Mouse (Mus musculus) heart, postnatal 0 days (tissue): Measurements from ENCODE around the gene Umad1. TPM values are rescaled to one million over a fixed set of nuclear protein-coding genes. Genes with fewer than 3 reads are reported as not detected.

Experiments used
- ATAC-seq: fragments of 200-750 bp; cut with Nextera tagmentation; 2 replicates; pipeline ENCODE4 v1.8.0; 2017; ENCODE audit warnings: low read depth, moderate number of reproducible peaks, moderate library complexity; ENCODE audit not compliant: insufficient read depth
- DNase-seq: peaks from one replicate; pipeline ENCODE4 v3.0.0-alpha.2; 2016; ENCODE audit warnings: low spot score
- H3K27ac ChIP-seq: fragments of 300-500 bp; sonication (generic); 2 replicates; pipeline ENCODE4 v1.5.1; 2014; ENCODE audit warnings: low read depth, mild to moderate bottlenecking
- H3K27me3 ChIP-seq: fragments of 300-500 bp; sonication (generic); 2 replicates; pipeline ENCODE4 v1.6.1; 2014; ENCODE audit warnings: low read length, mixed read lengths; ENCODE audit not compliant: control insufficient read depth, insufficient read depth
- H3K36me3 ChIP-seq: fragments of 300-500 bp; sonication (generic); replicated peaks from 2 replicates; pipeline ENCODE4 v1.6.1; 2014; ENCODE audit warnings: low read length, mixed read lengths; ENCODE audit not compliant: control insufficient read depth, insufficient read depth
- H3K4me1 ChIP-seq: fragments of 300-500 bp; sonication (generic); 2 replicates; pipeline ENCODE4 v1.6.1; 2014; ENCODE audit warnings: antibody characterized with exemption; ENCODE audit not compliant: control insufficient read depth, insufficient read depth
- H3K4me2 ChIP-seq: fragments of 300-500 bp; sonication (generic); 2 replicates; pipeline ENCODE4 v1.6.1; 2014; ENCODE audit warnings: low read depth, mild to moderate bottlenecking, low read length, moderate library complexity
- H3K4me3 ChIP-seq: fragments of 300-500 bp; sonication (generic); 2 replicates; pipeline ENCODE4 v1.5.1; 2014; ENCODE audit warnings: low read depth, low read length
- H3K9ac ChIP-seq: fragments of 300-500 bp; sonication (generic); replicated peaks from 2 replicates; pipeline ENCODE4 v1.6.1; 2014; ENCODE audit warnings: low read depth, low read length, mixed read lengths
- H3K9me3 ChIP-seq: fragments of 300-500 bp; sonication (generic); replicated peaks from 2 replicates; pipeline ENCODE4 v1.6.1; 2016; ENCODE audit warnings: low read length; ENCODE audit not compliant: control insufficient read depth
- CTCF ChIP-seq: IDR thresholded peaks from 2 replicates; pipeline ENCODE4 v1.5.1; 2016; ENCODE audit warnings: antibody characterized with exemption, control low read depth, low read depth
- EP300 ChIP-seq: IDR thresholded peaks from 2 replicates; pipeline ENCODE4 v1.6.1; 2016; ENCODE audit warnings: antibody characterized with exemption, low read depth
- WGBS: fragments of 180-500 bp; shearing (Covaris S2); extraction: QIAGEN DNeasy Blood & Tissue Kit; methylation state at CpG from one replicate; pipeline ENCODE4 v1.1.7; 2014; 5-methylcytosine and 5-hydroxymethylcytosine counted together
- polyA plus RNA-seq: library from polyadenylated mRNA; unstranded; fragments of >200 nt; fragmentation: Nextera tagmentation; extraction: Ambion mirVana; gene quantifications from 2 replicates; pipeline ENCODE4 v1.2.1, GENCODE M21; 2015
- total RNA-seq: library from RNA; depleted of rRNA; stranded (reverse); fragments of >200 nt; gene quantifications from 2 replicates; pipeline ENCODE4 v1.2.3, GENCODE M21; 2014; ENCODE audit warnings: low replicate concordance

Gene Umad1
- total and polyA plus RNA-seq, 2 experiments from 2014 or later, result 7.8 to 18.2 TPM

DNA sequence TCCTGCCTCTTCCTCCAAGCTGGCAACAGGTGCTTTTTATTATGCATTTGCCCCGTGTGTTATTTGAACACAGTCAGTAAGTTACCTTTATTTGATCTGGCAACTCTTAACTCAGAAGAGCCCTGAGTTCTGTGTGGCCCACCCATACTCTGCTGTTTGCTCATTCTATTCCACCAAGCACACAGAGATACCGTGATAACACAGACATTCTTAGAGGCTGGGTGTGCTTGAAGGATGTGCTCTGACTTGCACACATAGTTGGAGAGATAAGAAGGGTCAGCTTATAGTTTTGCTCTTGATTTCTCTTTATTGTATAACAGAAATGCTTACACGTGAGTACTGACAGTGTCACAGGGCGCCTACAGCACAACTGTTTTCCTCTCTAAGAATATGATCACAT is 133.9 kb downstream of the Umad1 start:
- Histone ChIP-seq H3K4me1 (no peaks in the 10 kb centered on the region), H3K27ac (no peak overlapping the region), H3K9me3 (no peaks in the 10 kb centered on the region), H3K36me3 (no peaks in the 10 kb centered on the region), H3K9ac (no peak overlapping the region), H3K4me2 (no peak overlapping the region), H3K27me3 (no peaks in the 10 kb centered on the region), H3K4me3 (no peak overlapping the region)
- DNase-seq (no peak), ATAC-seq (no peak)
- 61% methylated on average over 4 of the region's 4 CpGs for WGBS
- TF ChIP-seq EP300 (no peak), CTCF (no peak)

DNA sequence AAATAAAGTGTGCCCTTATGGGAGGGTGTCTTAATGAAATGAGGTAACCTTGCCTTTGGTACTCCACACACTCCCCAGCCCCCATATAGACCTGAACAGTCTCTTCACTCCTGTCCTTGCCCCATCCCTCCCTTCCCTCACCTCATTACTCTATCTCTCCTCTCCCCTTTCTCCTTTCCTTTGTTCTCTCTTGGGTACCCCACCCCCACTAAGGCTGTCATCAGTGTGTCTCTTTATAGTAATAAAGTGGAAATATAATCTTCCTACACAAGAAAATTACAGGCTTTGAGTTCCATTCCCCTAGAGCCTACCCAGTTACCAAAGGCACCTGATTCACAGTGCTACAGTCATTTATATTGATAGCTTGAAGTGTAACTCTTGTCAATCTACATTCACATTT is 135.0 kb downstream of the Umad1 start:
- no peak for ATAC-seq
- Histone ChIP-seq H3K9ac (no peak overlapping the region), H3K4me1 (no peaks in the 10 kb centered on the region), H3K27me3 (no peaks in the 10 kb centered on the region), H3K4me2 (no peak overlapping the region), H3K4me3 (no peak overlapping the region), H3K36me3 (no peaks in the 10 kb centered on the region), H3K9me3 (no peaks in the 10 kb centered on the region), H3K27ac (no peak overlapping the region)
- TF ChIP-seq CTCF, result no peak
- TF ChIP-seq EP300, result no peak
- no peak for DNase-seq

DNA sequence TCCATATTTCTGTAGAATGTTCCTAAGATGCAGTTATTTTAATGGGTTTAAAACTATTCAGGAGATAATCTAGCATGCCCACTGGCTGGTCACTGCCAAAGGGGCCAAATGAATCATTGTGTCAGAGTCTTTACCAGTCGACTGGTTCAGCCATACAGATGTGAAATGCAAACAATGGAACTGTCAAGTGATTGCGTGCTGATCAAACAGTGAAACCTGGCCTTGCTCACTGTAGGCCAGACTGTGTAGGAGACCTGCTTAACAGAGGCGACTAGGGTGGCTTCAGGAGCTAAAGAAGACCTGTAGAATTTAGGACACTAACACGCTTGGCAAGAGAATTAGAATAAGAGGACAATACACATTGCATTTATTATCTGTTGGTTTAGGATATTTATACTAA is 136.0 kb downstream of the Umad1 start:
- no peaks in the 10 kb centered on the region for H3K4me1 ChIP-seq
- 67% methylated on average over 4 of the region's 4 CpGs for WGBS
- H3K4me3 ChIP-seq, result no peak overlapping the region
- no peak overlapping the region for H3K27ac ChIP-seq
- ATAC-seq (no peak), DNase-seq (no peak)
- H3K4me2 ChIP-seq, result no peak overlapping the region
- no peaks in the 10 kb centered on the region for H3K36me3 ChIP-seq
- no peak overlapping the region for H3K9ac ChIP-seq
- H3K27me3 ChIP-seq, result no peaks in the 10 kb centered on the region
- TF ChIP-seq CTCF, result no peak
- TF ChIP-seq EP300, result no peak
- H3K9me3 ChIP-seq, result no peaks in the 10 kb centered on the region

DNA sequence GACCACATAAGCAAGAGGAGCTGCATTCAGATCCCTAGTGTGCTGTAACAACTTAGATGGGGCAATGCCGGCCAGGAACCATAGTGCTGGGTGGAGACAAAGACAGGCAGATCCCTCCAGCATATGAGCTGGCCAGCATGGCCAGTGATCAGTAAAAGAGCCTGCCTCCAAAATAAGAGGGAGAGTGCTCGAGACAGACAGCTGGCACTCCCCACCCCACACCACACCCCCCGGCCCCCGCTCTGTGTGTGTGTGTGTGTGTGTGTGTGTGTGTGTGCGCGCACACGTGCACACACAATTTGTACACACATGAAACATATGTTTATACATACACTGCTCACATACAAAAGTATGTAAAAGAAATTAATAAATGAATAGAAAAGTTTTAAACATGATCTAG is 138.2 kb downstream of the Umad1 start:
- TF ChIP-seq CTCF (no peak), EP300 (no peak)
- no peak overlapping the region for H3K4me3 ChIP-seq
- H3K27me3 ChIP-seq, result no peaks in the 10 kb centered on the region
- ATAC-seq, result no peak
- H3K4me1 ChIP-seq, result no peaks in the 10 kb centered on the region
- no peak for DNase-seq
- H3K9ac ChIP-seq, result no peak overlapping the region
- 0 out of 2 replicates have a peak, but pooled peaks cover under 1% of the 10 kb centered on the region for H3K36me3 ChIP-seq
- H3K27ac ChIP-seq, result no peak overlapping the region
- no peak overlapping the region for H3K4me2 ChIP-seq
- no peaks in the 10 kb centered on the region for H3K9me3 ChIP-seq
- 84% methylated on average over 7 of the region's 7 CpGs for WGBS

DNA sequence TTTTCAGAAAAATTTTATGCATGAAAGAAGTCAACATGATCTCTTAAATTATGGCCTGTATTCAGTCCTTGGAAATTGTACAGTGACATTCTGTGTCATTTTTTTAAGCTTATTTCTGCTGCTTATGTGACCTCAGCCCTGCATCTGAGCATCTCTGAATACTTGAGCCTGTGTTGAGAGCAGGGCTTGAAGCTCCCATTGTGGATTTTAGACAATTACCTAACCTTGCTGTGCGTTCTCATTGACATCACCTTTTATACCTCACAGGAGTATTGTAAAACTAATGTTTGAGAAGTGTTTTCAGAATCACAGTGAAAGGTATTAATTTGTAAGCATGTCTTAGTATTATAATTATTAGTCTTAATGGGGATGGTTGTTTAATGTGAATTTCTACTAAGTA is 140.6 kb downstream of the Umad1 start:
- H3K4me1 ChIP-seq, result no peaks in the 10 kb centered on the region
- H3K27me3 ChIP-seq, result no peaks in the 10 kb centered on the region
- peaks cover 5% of the 10 kb centered on the region; the same call in 1 of the 2 replicates for H3K36me3 ChIP-seq
- no peak overlapping the region for H3K4me3 ChIP-seq
- no peak for ATAC-seq
- 96% methylated on average over 1 of the region's 1 CpGs for WGBS
- TF ChIP-seq CTCF (no peak), EP300 (no peak)
- no peak for DNase-seq
- no peaks in the 10 kb centered on the region for H3K9me3 ChIP-seq
- H3K9ac ChIP-seq, result no peak overlapping the region
- H3K4me2 ChIP-seq, result no peak overlapping the region
- no peak overlapping the region for H3K27ac ChIP-seq

DNA sequence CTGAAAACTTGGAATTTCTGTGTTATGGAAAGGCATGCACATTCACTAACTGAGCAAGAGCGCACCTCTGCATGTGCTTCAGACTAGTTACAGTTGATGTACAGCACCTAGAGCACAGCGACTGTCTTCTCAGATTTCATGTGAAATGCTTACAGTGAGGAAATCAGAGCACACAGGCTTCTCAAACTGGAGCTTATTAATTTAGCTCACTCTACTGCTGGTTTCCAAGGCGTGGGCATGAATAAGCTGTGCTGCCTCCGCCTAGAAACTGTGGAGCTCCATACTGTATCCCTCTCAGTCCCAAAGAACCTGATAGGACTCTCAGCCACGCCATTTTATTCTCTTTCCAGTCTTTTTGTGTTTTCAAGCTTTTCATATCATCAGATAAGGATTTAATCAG is 144.0 kb downstream of the Umad1 start:
- 91% methylated on average over 5 of the region's 5 CpGs for whole genome bisulfite sequencing
- DNase-seq (no peak), ATAC-seq (no peak)
- H3K9ac ChIP-seq, result no peak overlapping the region
- H3K36me3 ChIP-seq, result peaks cover 5% of the 10 kb centered on the region; the same call in 1 of the 2 replicates
- no peak overlapping the region for H3K4me3 ChIP-seq
- H3K9me3 ChIP-seq, result no peaks in the 10 kb centered on the region
- no peak overlapping the region for H3K27ac ChIP-seq
- no peaks in the 10 kb centered on the region for H3K4me1 ChIP-seq
- H3K27me3 ChIP-seq, result no peaks in the 10 kb centered on the region
- no peak overlapping the region for H3K4me2 ChIP-seq
- no peak for TF ChIP-seq CTCF
- TF ChIP-seq EP300, result no peak
